Mouse (Mus musculus): Measurements from ENCODE around the gene Msi2.
A peak's percentile ranks its signal among the peaks of the same experiment; 100 is the strongest.

The Msi2 gene

DNA sequence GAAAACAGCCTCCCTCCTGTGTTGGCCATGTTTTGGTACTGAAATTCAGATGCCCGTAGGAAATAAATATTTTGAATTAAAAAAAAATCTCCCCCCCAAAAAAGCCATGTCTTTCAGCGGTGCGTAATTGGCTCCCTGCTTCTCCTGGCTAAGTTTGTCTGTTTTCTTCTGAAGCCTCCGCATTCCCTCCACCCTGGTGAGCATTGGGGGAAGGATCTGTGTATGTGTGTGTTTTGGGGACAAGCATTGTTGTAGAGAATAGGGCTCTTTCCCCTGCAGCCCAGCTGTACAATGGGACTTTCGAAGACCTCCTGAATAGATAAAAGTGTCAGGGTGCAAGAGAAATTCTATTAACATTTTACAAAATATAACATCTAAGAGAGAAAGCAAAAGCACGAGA, 236.1 kb downstream of the Msi2 start:
- no peak for DNase-seq (ENCODE audit: low spot score)

DNA sequence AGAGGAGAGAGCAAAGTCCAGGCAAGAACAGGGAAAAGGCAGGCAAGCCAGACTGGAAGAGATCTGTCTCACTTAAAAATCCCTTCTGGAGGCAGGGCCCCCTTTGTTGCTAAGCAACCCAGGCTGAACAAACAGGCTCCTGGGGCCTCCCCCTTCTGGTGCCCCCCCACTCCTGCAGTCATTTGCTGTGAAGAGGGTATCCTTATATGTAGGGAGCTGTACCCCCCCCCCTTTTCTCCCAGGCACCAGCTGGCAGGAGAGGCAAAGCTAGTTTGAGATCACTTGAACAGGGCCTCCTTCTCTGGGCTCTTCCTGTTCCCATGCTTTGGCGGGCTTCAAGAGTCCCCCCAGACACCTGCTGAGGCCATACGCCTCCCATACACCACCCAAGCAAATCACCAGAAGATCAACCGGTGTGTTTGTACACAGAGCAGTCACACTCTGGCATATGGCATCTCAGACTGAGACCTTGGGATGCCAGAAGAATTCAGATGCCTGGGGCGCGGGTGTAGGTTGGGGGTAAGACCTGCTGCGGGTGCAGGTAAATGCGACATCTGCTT, 236.6 kb downstream of the Msi2 start:
- DNase-seq (ENCODE audit: low spot score), result no peak

DNA sequence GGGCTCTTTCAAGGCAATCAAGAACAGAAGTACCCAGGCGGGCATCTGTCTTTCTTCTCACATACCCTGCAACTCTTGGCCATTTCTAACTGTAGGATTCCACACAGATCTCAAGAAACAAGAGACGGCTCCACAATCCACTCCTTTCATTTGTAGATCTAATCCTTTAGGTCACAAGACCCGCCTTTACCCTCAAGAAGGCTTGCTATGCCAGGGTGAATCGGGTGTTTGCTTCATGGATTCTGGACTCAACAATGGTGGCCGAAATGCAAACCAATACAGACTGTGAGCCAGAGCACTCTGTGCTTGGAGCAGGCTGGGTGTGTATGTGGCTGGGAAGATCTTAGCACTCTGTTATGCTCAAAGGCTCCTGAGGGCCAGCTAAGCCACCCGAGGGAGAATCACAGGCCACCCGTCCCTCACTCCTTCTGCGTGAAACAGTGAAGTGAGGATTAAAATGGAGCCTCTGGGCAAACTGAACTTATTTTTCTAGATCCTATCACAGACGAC, 237.2 kb downstream of the Msi2 start:
- DNase-seq (ENCODE audit: low spot score), result no peak

- DNase-seq (ENCODE audit: low spot score), result no peak
Measured at GRCm38 (mm10) chr11:88479498-88479897, 238.8 kb downstream of the Msi2 start.

DNA sequence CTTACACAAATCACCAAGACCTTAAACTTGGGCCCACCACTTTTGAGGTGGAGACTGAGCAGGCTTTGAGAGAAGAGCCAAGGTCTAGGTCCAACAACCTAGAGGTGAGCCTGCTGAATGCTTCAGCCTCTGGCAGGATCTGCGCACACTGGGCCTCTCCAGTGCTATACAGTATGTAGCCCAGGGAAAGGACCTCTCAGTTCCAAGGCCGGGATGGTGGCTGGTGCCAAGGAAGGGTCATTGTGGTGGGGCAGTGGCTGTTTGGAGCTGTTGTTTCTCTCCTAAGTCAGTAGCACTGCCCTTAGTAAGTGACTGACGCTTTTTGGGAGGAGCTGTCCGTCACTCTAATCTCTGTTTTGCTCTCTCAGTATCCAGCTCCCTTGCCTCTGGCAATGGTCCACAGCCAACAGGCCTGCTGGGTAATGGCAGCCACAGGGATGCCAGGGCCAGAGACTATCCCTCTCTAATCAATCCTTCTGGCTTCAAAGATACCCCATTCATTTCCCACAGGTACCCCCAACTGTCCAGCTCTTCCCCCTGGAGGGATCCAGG, 243.3 kb downstream of the Msi2 start:
- no peak for DNase-seq (ENCODE audit: low spot score)

DNA sequence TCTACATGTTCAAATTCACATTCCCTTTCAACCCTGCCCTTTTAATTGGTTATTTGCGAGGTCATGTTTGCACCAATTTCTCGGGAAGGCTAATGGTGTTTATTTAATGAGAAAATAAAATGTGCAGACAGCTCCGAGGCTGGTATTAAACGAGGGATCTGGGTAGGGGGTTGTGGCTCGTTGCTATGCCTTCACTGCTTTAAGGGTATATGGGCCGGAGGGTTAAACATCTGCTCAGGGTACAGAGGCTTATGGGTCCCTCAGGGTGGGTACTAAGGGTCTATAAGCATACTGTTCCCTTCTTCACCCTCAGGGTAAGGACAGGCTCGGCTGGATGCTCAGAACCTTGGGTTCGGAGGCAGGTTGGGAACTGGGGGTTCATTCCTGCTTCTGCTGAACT, 245.6 kb downstream of the Msi2 start:
- DNase-seq (ENCODE audit: low spot score), result no peak

- no peak for DNase-seq (ENCODE audit: low spot score)
Measured at GRCm38 (mm10) chr11:88471981-88472647, 246.2 kb downstream of the Msi2 start.

DNA sequence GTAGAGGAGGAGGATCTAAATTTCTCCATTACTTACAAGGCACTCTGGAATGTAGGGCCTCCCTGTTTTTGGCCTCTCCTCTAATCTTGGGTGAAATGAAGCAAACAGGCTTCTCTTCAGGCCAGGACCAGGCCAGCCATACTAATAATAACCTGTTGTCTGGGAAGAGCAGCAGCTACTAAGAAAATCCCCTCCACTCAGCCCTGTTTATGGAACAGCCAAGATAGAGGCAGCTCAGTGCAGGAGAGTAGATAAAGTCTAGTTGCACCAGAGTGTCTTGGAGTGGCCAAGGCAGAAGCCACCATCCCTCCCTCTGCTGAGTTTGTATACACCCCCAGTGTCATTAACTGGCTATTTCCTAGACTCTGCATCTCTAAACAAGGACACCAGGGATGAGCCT, 247.7 kb downstream of the Msi2 start:
- DNase-seq (ENCODE audit: low spot score), result no peak

- no peak for DNase-seq (ENCODE audit: low spot score)
Measured at GRCm38 (mm10) chr11:88468996-88469395, 249.3 kb downstream of the Msi2 start.

DNA sequence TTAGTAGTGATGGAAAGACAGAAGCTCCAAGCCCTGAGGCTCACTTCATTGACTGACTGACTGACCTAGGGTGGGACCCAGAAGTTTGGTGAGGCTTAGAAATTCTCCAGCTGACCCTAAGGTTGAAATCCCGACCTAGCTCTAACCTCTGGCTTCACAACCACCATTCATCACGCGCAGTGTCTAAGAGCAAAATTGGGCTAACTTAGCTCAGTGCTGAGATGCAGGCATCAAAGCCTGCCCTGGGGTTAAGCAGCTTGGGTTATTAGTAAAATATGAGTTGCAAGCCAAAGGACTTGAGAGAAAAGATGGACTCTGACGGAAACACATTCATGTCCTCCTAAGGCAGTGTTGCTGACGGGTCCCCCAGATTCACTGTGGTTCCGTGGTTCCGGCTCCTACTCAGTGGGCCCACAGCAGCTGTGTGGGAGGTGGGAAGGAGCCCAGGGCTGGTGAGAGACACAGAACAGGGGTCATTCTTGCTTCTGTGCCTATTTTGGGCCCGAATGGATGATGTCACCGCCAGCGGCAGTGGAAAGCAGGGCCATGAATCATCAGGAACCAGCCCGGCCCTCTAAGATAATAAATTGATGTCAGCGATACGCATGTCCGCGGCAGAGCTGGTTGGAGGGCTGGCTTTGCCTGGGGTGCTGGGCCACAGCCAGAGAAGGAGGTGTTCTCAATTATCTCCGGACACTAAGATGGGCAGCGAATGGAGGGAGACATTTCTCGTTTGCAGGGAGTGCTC, 250.6 kb downstream of the Msi2 start:
- DNase-seq (ENCODE audit: low spot score), result peak; percentile 62

DNA sequence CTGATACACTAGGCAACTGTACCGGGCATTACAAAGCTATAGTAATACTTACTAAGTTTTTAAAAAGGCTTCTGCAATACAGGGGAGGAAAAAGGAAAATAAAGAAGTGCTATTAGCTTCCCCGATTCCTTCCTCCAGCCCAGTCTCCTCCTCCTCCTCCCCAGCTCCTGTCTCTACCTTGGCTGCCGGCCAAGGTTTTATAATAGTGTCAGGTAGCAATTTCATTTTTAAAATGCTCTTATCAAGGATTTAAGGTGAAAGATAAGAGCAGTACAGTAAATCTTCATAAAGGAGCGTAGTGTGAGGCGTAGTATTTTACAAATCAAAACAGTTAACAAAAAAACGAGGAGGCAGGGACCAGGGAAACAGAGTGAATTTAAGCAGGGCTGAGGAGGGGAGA, 254.4 kb downstream of the Msi2 start:
- DNase-seq (ENCODE audit: low spot score), result no peak

- DNase-seq (ENCODE audit: low spot score), result no peak
Measured at GRCm38 (mm10) chr11:88462789-88463188, 255.5 kb downstream of the Msi2 start.

DNA sequence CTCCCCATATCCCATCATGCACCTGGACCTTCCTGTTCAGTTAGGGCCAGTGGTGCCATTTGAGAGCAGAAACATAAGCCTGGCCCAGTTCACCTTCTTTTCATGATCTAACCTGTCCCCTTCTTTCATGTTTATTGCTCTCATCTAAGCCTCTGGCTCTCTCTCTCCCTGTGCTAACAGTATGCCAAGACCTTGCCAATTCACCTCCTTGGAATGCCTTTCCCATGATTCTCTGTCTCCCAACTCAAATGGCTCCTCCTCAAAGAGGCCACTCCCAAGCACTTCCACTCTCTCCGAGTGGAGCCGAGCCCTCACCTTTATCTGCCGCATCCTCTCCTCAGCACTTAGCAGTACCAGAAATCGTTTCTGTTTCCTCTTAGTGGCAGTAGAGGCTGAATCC, 256.7 kb downstream of the Msi2 start:
- no peak for DNase-seq (ENCODE audit: low spot score)

DNA sequence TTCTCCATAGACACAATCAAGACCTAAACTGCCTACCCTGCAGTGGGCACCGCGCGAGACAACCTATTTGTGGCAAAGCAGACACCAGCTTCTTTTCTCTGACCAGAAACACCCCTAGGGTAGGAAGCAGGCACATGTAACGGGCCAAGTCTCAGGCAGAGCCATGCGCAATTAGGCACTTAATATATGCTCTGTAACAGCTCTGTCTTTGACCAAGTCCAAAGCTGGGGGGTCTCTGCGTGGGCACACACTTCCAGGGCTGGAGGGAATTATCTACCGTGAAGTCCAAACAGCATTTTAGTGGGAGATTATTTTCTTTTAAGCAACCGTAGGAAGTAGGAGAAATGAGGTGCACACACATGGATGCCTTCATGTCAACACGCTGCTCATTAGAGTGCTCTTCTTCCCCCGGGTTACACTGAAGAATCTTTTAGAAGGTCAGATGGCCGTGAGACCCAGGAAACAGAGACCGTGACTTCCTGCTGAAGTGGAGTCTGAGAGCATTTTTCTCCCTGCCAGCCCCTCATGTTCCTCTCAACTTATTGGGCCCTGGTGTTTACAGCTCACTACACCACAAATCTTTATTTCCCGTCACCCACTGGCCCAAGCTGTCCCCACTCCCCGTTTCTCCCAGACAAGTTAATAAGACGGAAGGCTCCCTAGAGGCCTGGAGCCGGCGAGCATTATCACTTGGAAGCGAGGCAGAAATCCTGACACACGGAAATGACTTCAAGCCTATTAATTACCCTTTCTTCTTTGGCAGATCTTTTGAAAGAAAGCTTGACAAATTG, 258.2 kb downstream of the Msi2 start:
- no peak for DNase-seq (ENCODE audit: low spot score)

- DNase-seq (ENCODE audit: low spot score), result no peak
Measured at GRCm38 (mm10) chr11:88457241-88457738, 261.0 kb downstream of the Msi2 start.

- peak; percentile 19 for DNase-seq (ENCODE audit: low spot score)
Measured at GRCm38 (mm10) chr11:88454867-88455806, 263.2 kb downstream of the Msi2 start.

GRCm38 (mm10) chr11:88449180-88449579, 269.1 kb downstream of the Msi2 start:
- no peak for DNase-seq (ENCODE audit: low spot score)

GRCm38 (mm10) chr11:88448571-88448970, 269.7 kb downstream of the Msi2 start:
- no peak for DNase-seq (ENCODE audit: low spot score)

- no peak for DNase-seq (ENCODE audit: low spot score)
Measured at GRCm38 (mm10) chr11:88447350-88447749, 271.0 kb downstream of the Msi2 start.

DNA sequence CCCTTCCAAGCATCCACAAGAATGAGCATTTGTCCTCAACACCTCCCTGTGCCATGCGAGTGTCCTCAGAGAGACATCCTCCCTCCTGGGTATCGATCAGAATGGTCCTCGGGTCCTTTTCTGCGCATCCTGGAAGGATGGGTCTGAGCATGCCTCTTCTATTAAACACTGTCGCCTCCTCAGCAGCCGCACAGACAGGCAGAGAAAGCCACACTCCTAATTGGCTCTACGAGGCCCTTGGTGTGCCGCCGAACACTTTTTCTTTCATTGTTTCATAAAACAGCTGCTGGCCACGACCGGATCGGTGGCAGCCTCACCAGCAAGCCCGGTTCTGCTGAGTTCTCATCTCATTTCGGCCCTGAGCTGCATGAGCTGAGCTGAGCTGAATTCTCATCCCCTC, 274.4 kb downstream of the Msi2 start:
- no peak for DNase-seq (ENCODE audit: low spot score)

DNA sequence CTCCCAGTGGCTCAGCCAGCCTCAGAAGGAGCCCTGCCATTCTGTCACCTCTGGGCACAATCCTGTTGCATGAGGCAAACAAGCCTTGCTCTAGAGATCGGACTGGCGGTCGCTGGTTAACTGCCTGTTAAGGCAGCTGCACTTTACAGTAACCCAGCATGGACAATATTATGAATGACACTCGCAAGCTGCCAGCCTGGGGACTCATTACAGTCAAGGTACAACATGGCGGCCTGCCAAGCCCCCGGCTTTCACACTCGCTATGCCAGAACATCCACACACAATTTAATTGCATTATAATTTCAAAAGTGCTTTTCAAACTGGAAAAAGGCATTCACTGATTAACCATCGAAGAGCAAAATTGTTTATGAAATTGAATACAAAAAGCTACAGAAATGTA, 275.0 kb downstream of the Msi2 start:
- DNase-seq (ENCODE audit: low spot score), result no peak

All from testis, postnatal 14 days (tissue).